Mouse (Mus musculus) cerebellum, postnatal 14 days (tissue): Measurements from ENCODE around the gene Zfp92.

ENCODE experiments used
- DNase-seq, 2 experiments: peaks; one replicate each; pipeline ENCODE4 v3.0.0; 2021; ENCODE audit warnings: mixed read lengths in 2 of 2

Zfp92 gene

DNA sequence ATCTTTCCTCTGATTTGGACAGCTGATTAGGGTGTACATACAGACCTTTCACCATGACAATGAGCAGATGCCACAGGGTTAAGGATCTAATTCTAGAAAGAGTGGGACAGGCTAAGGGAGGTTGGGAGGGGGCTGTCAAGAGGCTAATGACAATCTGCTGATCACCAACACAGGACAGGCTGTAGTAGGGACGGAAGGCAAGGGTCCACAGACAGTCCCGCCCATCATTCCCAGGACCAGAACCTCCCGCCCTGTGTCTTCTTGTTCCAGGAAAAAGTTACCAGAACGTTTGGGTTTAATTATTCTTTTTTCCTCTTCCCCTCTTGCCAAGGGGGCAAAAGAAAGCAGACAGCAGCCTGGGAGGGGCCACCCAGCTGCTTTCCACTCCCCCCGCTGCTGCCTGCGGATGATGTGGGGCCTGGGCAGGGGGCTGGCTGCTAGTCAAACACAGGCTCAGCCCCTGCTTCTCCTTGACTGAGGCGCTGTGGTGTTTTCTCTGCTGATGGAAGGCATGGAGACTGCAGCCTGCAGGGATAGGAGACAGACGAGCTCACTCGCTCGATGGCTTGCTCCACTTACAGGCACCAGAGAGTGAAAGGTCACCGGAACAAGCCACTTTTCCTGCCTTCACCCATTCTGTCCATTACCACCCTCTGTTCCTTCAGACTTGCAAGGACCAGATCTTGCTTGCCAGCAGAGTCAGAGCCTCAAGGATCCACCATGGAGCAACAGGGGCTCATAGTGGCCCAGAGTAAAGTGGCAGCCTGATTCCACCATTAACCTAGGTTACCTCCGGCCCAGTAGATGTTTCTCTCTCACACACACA lies 63.7 kb downstream of the Zfp92 start:
- DNase-seq = no peak

- DNase-seq = no peak
Measured at GRCm38 (mm10) chrX:73475658-73476256, 64.9 kb downstream of the Zfp92 start.

GRCm38 (mm10) chrX:73476621-73477020 lies 65.7 kb downstream of the Zfp92 start:
- no peak for DNase-seq

- no peak for DNase-seq
Measured at GRCm38 (mm10) chrX:73477500-73477899, 66.6 kb downstream of the Zfp92 start.
